Mouse (Mus musculus) hematopoietic stem cell, adult 5-6 weeks (primary cell): Measurements from ENCODE around the gene Igsf9b. TPM values are rescaled to one million over a fixed set of nuclear protein-coding genes. Genes with fewer than 3 reads are reported as not detected.

Source experiments
- ATAC-seq, 2 experiments: fragments of 125-278 bp in 1 of 2; replicated peaks in 1 of 2; 2 replicates each; pipeline ENCODE4 v1.8.0; 2016 to 2017; ENCODE audit warnings: inconsistent platforms in 2 of 2, mild to moderate bottlenecking in 2 of 2, moderate number of reproducible peaks in 2 of 2, low read depth in 1 of 2, moderate TSS enrichment in 1 of 2; ENCODE audit not compliant: low FRiP score in 2 of 2, poor library complexity in 2 of 2, severe bottlenecking in 2 of 2, insufficient read depth in 1 of 2, low TSS enrichment in 1 of 2
- total RNA-seq: library from RNA; stranded (forward); fragments of 172-1452, 232-1000 nt; gene quantifications from 2 replicates; pipeline ENCODE4 v1.2.3, GENCODE M21; 2017

The Igsf9b gene
- total RNA-seq, 1 experiment from 2014 or later: 0.40 TPM

DNA sequence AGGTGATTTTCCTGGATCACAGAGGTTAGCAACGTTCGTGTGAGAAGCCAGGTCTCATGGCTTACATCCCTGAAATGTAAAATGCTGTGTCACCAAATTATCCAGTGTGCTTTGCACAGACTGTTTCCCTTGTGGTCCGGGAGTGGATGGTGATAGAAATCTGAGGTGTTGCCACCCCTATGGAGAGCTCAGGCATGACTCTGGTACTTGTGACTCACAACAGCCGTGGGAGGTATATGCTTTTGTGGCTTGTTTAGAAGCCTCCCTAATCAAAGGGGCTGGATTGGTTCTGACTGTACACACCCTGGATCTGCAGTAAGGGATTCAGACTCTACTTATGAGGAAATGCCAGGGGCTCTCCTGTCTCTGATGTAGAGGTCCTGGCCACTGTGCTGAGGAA lies 12.7 kb upstream of the Igsf9b start:
- ATAC-seq: no peak

DNA sequence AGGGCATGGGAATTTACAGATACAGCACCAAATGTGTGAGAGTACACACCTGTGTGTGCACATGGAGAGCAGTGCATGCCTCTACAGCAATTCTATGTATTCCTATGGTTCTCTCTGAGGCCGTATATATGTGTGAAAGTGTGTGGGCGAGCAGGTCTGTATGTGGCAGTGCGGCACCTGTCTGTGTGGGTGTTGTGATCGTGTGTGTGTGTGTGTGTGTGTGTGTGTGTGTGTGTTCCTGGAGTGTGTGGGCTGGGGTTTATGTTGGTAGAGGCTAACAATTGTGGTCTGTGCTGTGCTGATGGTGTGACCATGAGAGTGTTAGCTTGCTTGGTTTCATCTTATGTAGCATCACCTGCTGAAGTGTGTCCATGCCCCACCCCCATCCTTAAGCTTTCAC lies 12.1 kb upstream of the Igsf9b start:
- ATAC-seq: no peak

DNA sequence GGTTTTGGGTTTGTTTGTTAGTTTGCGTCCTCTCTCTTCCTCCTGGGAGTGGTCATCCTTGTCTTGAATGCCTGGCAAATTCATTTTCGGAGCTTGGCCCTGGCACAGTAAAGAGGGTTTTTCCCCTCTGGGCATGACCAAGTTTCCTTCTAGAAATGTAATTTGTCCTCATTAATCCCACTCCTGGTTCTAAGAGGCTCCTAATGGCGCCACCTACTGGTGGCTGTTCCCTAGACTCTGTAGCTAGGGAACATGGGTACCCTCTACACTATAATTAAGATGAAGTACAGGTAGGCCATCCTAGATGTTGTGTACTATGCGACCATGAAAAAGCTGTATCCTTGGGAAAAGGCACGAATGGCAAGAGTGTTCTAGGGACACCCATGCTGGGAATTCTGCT lies 11.6 kb upstream of the Igsf9b start:
- ATAC-seq: peak; percentile 60 to 73; a peak in 2 of 4 replicates

DNA sequence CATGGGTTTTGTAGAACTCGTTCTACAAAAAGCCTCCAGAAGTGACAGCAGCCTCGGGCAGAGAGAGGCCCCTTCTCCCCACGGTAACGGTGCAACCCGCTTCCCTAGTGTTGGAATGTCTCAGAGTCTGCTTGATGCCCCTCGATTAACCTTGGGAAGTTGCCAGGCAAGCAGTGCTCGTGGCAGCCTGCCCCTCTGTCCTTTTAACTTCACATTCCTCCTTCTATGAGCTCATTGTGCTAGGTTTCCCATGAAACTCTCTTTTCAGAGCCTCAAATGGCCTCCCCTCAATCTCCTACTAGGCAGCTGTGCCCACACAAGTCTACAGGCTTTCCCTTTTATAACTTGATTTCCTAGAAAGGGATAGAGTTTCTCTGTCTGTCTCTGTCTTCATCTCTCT lies 10.6 kb upstream of the Igsf9b start:
- ATAC-seq: no peak

DNA sequence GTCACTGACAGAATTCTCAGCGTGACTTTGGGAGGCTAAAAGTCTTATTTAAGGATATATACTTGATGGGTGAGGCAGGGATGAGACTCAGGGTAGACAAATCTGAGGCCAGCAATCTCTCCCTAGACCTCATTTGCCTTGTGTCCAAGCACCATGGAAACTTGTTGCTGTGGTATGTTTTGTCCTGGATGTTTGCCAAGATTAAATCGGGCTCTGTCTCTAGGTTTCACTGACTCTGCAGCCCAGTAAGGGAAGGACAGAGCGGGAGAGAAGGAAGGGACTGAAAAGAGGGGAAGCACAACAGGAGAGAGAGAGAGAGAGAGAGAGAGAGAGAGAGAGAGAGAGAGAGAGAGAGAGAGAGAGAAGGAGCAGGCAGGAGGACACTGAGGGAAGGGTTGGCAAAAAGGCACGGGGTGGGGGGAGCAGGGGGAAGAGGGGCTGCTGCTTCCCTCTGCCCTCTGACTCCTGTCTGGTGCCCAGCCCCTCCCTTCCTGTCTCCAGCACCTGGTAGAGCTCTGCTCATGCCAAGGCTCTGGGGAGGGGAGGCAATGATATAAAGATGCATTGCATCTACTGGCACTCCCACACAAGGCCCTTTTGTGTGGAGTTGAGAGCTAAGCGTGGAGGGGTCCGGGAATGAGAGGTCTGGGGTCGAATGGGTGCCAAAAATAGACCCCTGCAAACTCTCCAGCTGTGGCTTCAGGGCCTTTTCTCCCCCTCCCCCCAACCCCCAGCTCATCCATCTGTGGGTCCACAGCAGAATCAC lies 9.3 kb upstream of the Igsf9b start:
- no peak for ATAC-seq

DNA sequence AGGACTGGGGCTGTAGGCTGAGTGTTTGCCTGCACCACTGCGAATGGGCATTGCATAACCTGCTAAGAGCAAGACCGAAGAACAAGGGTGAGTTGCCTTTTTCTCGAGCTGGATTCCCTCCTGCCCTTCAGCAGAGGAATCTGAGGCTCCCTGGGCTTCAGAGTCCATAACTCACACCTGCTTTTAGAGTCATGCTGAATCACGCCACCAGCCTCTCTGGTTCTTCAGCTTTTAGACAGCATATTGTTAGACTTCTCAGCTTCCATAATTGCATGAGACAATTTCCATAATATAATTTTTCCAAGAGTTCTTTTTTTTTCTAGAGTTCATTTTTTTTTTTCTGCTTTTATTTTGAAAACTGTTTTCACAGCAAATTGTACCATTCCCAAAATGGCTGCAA lies 4.6 kb upstream of the Igsf9b start:
- no peak for ATAC-seq

DNA sequence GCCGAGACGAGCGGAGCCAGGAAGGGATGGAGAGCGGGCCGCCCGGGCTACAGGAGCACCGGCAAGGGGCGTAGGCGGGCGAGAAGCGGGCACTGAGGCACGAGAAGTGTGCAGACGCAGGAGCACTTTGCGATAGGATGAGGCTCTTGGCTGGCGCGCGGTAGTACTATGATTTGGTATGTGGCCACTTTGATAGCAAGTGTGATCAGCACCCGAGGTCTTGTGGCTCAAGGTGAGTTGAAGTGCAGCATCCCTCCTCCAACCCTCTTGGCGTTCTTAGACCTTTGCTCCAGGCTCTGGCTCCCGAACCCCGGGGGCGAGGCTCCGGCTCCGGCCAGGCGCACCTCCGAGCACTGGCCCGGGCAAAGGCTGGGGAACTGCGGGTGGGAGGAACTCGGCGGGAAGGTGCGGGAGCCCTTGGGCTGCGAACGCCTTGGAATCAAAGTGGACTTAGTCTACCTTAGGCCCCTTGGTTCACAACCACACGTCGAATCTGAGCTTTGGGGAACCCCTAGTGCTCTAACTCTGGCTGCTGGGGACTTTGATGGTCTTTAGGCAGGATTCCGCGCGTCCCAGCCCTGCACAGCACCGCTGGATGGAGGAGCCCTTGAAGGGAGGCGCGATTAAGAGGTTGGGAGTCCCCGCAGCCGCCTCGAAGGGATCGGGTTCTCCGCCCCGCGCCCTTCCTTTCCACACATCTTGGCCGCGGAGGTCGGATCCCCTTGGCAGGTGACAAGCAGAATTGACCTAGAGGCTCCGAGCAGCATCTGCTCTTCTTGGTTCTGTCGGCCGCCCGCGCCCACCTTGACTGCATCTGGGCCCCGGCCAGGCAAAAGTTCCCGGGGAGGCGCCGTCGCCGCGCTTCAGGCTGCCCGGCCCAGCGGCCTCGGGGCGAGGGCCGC lies 533 bp downstream of the Igsf9b start:
- 0 out of 4 replicates have a peak, but pooled peaks of 1 of the 2 experiments have one; percentile 12 for ATAC-seq

DNA sequence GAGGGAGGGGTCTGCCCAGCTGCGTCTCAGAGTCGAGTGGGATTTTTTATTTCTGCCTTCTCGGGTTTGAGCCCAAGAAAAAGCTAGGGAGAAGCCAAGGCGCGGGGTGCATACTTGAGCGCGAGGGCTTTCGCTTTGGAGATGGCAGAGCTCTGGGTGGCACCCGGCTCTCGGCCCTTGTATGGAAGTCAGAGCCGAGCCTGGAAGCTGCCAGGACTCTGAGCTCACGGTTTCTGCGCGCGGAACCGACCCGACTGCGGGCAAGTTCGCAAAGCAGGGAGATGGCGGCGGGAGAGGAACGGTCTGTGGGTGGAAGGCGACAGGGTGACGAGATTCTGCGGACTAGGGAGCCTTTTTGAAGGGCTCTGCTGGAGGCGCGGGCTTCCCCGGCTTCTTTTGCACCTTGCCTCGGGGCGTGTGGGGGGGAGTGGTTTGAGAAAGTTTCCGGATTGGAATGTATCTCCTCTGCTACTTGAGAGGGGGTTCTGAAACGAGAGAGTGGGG lies 1.2 kb downstream of the Igsf9b start:
- ATAC-seq: peak in 1 of 2 experiments; percentile 23; a peak in 1 of 4 replicates

DNA sequence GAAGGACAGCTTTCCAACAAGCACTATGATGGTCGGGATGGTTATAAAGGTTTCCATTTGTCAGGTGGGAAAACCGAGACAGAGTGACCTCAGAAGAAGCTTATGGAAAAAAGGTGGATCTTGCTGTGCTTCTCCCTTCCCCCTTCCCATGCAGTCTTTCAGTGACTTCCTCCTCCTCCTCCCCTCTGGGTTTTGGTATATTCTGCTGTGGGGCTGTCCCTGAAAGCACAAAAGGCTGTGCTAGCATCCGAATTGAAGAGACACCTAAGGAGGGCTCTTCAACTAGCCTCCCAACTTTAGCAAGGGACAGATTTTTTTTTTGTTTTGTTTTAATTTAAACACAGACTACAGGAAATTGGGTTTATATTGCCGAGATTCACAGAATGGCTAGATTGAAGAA lies 1.7 kb downstream of the Igsf9b start:
- no peak for ATAC-seq

DNA sequence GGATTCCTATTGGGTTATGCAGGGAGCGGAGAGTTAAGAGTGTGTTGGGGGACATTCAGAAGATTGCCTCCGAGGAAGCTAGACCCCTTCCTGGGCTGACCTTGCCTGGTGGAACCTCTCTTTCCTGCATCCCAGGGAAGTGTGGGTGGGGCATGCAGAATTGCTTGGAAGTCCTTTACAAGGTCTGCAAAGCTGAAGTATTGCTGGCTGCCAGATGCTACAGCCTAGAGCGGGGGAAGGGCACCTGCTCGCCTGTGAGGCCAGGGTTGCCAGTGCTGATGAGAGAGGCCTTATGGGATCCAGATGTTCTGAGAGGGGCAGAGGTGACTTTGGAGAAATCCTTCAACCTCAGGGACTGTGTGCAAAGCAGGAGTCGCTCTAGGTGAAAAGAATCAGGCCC lies 2.5 kb downstream of the Igsf9b start:
- ATAC-seq: no peak

DNA sequence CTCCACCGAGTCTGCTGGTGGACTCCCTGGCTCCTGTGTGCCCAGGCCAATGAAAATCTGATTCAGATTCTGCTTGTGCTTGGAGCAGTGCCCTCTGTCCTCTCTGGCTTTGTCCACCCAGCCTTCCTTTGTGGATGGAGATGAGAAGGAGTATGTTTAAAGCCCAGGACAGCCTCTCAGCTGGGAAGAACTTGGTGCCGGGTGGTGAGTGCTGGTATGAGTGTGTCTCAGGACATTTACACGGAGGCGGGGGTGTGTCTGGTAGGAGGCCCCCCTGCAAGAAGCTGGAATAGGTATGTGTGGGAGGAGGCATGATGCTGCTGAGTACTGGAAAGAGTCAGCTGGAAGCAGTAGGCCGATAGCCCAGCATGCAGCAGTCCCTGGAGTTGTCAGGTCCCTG lies 3.3 kb downstream of the Igsf9b start:
- no peak for ATAC-seq

DNA sequence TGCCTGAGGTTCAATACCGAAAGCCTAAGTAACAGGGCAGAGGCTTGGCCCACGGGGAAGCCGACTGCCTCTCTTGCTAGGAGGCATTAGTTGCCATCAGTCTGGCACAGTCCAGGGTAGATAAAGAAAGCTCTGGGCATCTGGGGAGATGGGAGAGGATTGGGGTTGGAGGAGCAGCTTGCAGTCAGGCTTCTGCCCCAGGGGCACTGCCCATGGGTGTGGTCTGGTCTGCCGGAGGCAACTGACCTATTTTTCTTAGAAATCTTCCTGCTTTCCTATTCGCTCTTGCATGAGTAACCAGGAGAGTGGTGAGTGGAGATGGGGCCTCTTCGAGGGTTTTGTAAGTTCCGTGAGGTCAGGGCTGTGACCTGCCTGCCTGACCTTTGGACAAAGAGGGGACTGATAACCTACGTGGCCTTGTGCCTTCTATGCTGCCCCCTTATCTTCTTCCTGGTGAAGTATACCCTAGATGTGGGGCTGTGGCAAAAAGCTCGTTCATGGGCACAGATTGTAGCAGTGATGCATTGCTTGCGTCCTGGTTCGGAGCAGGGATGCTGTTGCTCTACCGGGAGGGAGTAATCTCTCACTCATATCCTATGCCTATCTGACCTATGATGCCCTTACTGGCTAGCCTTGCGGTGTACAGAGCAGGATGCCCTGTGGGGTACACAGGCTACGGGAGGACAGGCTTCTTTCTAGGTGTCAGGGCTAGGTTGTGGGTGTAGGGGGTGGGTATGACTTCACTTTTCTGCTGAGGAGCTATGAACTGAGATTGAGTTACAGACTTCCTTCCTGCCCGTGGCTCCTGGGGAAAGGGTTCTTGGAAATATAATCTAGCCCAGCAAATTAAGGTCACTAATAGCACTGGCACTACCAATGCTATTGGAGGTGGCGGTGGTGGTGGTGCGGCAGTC lies 4.8 kb downstream of the Igsf9b start:
- no peak for ATAC-seq

DNA sequence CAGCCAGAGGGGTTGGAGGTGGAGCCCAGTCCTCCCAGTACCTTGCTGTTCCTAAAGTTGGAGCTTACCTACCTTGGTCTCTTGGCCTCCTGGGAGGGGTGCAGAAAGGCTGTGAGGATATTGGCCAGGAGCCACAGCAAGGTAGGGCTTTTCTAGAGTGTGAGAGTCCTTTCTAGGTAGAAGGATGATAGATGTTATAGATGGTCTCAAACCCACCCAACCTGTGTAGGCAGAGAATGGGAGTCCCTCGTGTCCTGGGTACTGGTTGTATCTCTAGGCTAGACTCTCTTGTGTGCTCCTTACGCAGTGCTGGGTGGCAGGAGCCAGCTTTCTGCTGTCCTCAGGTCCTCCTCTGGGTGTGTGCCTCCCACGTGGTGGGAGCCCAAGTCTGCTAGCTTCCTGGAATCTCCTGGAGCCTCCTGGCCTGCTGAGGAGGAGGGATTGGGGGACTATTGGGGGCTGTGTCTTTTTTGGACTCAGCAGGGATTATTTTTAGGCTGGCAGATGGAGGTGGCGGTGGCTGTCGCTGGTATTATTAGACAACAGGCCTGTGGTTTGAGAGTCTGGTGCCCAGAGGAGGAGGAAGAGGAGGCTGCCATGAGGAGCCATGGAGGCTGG lies 5.6 kb downstream of the Igsf9b start:
- ATAC-seq: no peak

DNA sequence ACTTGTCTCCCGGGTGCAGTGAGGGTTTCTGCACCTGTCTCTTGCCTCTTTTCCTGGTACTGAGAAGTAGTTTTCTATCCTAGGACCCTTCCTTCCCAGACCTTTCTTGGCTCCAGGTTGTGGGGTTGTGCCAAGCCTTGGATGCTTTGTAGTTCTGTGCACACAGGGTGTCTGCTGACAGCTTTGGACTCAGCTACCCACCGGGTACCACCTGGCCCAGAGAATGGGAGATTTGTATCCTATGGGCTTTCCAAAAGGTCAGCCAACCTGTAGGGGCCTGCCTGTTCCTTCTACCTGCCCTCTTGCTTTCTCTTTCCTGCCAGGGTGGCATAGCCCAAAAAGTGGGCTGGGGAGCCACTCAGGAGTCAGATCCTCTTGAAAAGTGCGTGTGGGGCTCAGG lies 6.5 kb downstream of the Igsf9b start:
- no peak for ATAC-seq

DNA sequence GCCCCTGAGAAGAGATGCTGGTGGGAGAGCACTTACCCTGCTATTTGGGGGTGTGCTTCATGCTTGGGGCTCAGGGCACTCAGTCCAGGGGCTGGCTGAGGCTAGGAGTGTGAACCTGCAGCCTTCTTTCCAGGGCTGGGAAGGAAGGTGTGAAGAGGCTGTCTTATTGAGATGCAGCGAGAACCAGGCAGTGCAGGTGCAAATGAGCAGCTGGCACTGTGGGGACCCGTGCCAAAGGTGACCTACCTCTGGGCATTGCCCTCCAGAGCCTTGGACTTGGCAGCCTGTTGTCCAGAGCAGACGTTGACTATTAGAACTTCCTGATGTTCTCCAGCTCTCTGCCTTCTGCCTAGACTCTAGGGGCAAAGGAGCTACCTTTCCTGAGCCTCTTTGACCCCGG lies 7.6 kb downstream of the Igsf9b start:
- ATAC-seq: no peak

DNA sequence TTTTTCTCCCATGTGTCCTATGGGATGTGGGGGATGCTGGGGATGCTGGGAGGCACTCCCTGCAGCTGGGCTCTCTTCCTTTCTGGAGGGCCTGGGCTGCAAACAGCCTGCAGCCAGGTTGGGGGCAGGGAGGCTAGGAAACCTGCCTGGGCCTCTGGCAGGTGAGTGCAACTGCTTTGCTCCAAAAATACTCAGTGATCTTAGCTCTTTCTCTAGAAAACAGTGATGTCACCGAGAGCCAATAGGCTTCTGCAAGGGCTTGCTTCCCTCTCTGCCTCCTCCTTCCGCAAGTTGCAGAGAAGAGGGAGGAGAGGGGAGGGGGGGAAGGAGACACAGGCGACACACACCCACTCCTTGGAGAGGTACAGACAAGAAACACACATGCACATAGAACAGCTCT lies 8.3 kb downstream of the Igsf9b start:
- no peak for ATAC-seq

DNA sequence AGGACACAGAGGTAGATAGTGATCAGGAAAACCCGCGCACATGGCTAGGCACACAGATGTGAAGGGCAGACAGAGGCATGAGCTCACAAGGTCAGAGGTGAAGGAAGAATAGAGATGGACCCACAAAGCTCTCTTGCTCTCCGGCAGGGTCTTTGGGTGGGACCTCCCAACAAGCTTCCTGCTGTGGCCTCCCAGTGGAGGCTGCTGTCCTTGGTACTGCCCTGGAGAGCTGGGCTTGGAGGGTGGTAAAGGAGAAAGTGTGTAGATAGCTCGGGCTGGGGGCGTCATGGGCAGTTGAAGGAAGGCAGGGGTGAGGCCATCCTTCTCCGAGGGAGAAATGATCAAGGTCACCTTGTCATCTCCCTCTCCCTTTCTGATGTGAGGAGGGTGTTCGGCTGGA lies 9.0 kb downstream of the Igsf9b start:
- ATAC-seq: 0 out of 4 replicates have a peak, but pooled peaks of 1 of the 2 experiments have one; percentile 48
